Mouse (Mus musculus) midbrain, postnatal 0 days (tissue): ENCODE data around the gene Rabep1. TPM values are rescaled to one million over a fixed set of nuclear protein-coding genes. Genes with fewer than 3 reads are reported as not detected.

ENCODE experiments used
- ATAC-seq: fragments of 200-750 bp; cut with Nextera tagmentation; 2 replicates; pipeline ENCODE4 v1.8.0; 2017; ENCODE audit warnings: moderate number of reproducible peaks, mild to moderate bottlenecking, moderate TSS enrichment, moderate library complexity; ENCODE audit not compliant: low FRiP score
- DNase-seq: peaks from one replicate; pipeline ENCODE4 v3.0.0-alpha.2; 2015; ENCODE audit warnings: low spot score
- H3K27ac ChIP-seq: fragments of 300-500 bp; sonication (generic); 2 replicates; pipeline ENCODE4 v1.5.1; 2014; ENCODE audit warnings: low read depth, mild to moderate bottlenecking, low read length, mixed read lengths
- H3K27me3 ChIP-seq: fragments of 300-500 bp; sonication (generic); 2 replicates; pipeline ENCODE4 v1.6.1; 2014; ENCODE audit warnings: low read length, control low read depth, mixed read lengths; ENCODE audit not compliant: insufficient read depth
- H3K36me3 ChIP-seq: fragments of 300-500 bp; sonication (generic); 2 replicates; pipeline ENCODE4 v1.6.1; 2014; ENCODE audit warnings: low read length, control low read depth, mixed read lengths; ENCODE audit not compliant: insufficient read depth
- H3K4me1 ChIP-seq: fragments of 300-500 bp; sonication (generic); 2 replicates; pipeline ENCODE4 v1.6.1; 2014; ENCODE audit warnings: mild to moderate bottlenecking, control low read depth, antibody characterized with exemption, low read length, mixed read lengths; ENCODE audit not compliant: insufficient read depth
- H3K4me2 ChIP-seq: fragments of 300-500 bp; sonication (generic); 2 replicates; pipeline ENCODE4 v1.6.1; 2014; ENCODE audit warnings: low read depth, mild to moderate bottlenecking, low read length, mixed read lengths; ENCODE audit not compliant: poor library complexity, severe bottlenecking
- H3K4me3 ChIP-seq: fragments of 300-500 bp; sonication (generic); 2 replicates; pipeline ENCODE4 v1.5.1; 2014; ENCODE audit warnings: low read depth, mild to moderate bottlenecking, low read length, moderate library complexity
- H3K9ac ChIP-seq: fragments of 300-500 bp; sonication (generic); replicated peaks from 2 replicates; pipeline ENCODE4 v1.6.1; 2014; ENCODE audit warnings: mild to moderate bottlenecking, low read length, moderate library complexity, mixed read lengths; ENCODE audit not compliant: poor library complexity, severe bottlenecking
- H3K9me3 ChIP-seq: fragments of 300-500 bp; sonication (generic); 2 replicates; pipeline ENCODE4 v1.6.1; 2016; ENCODE audit warnings: low read length, control low read depth
- CTCF ChIP-seq: IDR thresholded peaks from 2 replicates; pipeline ENCODE4 v1.5.1; 2016; ENCODE audit warnings: antibody characterized with exemption, mild to moderate bottlenecking
- WGBS: fragments of 180-500 bp; shearing (Covaris S2); extraction: QIAGEN DNeasy Blood & Tissue Kit; methylation state at CpG from one replicate; pipeline ENCODE4 v1.1.7; 2014; 5-methylcytosine and 5-hydroxymethylcytosine counted together
- polyA plus RNA-seq: library from polyadenylated mRNA; unstranded; fragments of >200 nt; fragmentation: Nextera tagmentation; extraction: Ambion mirVana; gene quantifications from 2 replicates; pipeline ENCODE4 v1.2.1, GENCODE M21; 2015
- total RNA-seq: library from RNA; depleted of rRNA; stranded (reverse); fragments of >200 nt; gene quantifications from 2 replicates; pipeline ENCODE4 v1.2.3, GENCODE M21; 2014

The Rabep1 gene
- total and polyA plus RNA-seq, 2 experiments from 2014 or later, result 66.4 to 116 TPM

- ATAC-seq, result peak; percentile 97
- WGBS, result under 1% methylated on average over 42 of the region's 43 CpGs
These were observed 125.4 kb downstream of the Rabep1 start, which contains the start of the genes Nup88 and Rpain for GRCm38 (mm10) chr11:70969821-70970559. Gene Nup88, minus strand, starts transcription at chr11:70969973. Gene Rpain, plus strand, starts transcription at chr11:70970213.

DNA sequence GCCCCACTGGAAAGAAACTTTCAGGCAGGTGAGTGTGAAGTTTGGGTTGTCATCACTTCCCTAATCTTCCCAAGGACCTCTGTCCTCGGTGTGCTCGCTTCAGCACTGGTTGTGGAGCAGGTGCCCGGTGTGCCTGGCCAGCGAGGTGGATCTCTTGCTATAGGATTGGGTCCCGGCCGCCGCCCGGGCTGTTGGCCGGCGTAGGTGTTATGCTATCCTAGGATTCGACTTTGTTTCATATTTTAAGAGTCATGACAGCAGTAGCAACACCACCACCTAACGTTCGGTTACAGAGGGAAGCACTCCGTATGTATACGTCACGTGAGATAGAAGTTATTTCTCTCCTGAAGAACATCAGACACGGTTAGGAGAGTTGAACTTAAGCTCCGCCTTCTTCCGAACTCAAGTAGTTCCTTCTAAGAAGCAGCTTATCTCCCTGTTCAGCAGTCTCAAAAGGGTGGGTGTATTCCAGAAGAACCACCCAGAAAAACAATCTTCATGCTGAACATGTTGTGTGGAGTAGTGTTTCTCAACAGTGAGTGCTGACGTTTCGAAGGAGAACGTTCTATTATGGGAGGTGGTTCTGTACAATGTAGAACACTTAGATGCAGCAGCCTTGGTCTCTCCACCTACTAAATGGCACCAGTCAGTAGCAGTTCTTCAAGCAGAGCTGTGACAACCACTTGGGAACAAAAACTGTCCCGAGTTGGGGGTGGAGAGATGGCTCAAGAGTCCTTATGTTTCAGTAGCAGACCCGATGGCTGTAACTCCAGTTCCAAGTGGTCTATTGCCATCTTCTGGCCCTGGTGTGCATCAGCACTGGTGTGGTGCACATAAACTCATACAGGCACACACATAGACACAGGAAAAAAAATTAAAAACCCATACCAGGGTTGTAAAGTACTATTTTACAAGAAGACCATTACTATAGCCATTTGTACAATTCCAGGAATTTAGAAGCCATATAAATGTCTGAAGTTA is 126.3 kb downstream of the Rabep1 start:
- H3K36me3 ChIP-seq, result peaks cover 15% of the 10 kb centered on the region
- peak; percentile 22; the same call in 1 of the 2 replicates for ATAC-seq
- peak overlapping the region; percentile 59 for H3K9ac ChIP-seq
- peak overlapping the region; percentile 74 for H3K27ac ChIP-seq
- peak overlapping the region; percentile 88 for H3K4me2 ChIP-seq
- H3K4me1 ChIP-seq, result no peaks in the 10 kb centered on the region; the same call in 1 of the 2 replicates
- H3K4me3 ChIP-seq, result peak overlapping the region; percentile 96
- H3K27me3 ChIP-seq, result no peaks in the 10 kb centered on the region
- DNase-seq, result peak; percentile 52
- WGBS, result 16% methylated on average over 24 of the region's 24 CpGs
- TF ChIP-seq CTCF, result peak; percentile 57
- no peaks in the 10 kb centered on the region for H3K9me3 ChIP-seq

More at GRCm38 (mm10) chr11:70969821-70970559, 125.4 kb downstream of the Rabep1 start, which contains the start of the genes Nup88 and Rpain:
- no peaks in the 10 kb centered on the region; the same call in 1 of the 2 replicates for H3K4me1 ChIP-seq
- peak within 1 kb of the TSS; percentile 91 for H3K27ac ChIP-seq
- H3K9ac ChIP-seq, result peak within 1 kb of the TSS; percentile 93
- H3K4me3 ChIP-seq, result peak within 1 kb of the TSS; percentile 96
- no peaks in the 10 kb centered on the region for H3K27me3 ChIP-seq
- peak within 1 kb of the TSS; percentile 88 for H3K4me2 ChIP-seq
- H3K9me3 ChIP-seq, result no peaks in the 10 kb centered on the region
- H3K36me3 ChIP-seq, result peaks cover 20% of the 10 kb centered on the region
- DNase-seq, result peak; percentile 98
- TF ChIP-seq CTCF, result no peak

GRCm38 (mm10) chr11:70972586-70972985 is 128.0 kb downstream of the Rabep1 start:
- whole genome bisulfite sequencing, result 59% methylated on average over 1 of the region's 1 CpGs
- H3K27ac ChIP-seq, result no peak overlapping the region
- no peak overlapping the region for H3K4me2 ChIP-seq
- no peak for TF ChIP-seq CTCF
- H3K36me3 ChIP-seq, result peaks cover 27% of the 10 kb centered on the region
- DNase-seq, result no peak
- no peaks in the 10 kb centered on the region for H3K27me3 ChIP-seq
- ATAC-seq, result no peak
- H3K9ac ChIP-seq, result no peak overlapping the region
- H3K9me3 ChIP-seq, result no peaks in the 10 kb centered on the region
- no peak overlapping the region for H3K4me3 ChIP-seq
- no peaks in the 10 kb centered on the region; the same call in 1 of the 2 replicates for H3K4me1 ChIP-seq

DNA sequence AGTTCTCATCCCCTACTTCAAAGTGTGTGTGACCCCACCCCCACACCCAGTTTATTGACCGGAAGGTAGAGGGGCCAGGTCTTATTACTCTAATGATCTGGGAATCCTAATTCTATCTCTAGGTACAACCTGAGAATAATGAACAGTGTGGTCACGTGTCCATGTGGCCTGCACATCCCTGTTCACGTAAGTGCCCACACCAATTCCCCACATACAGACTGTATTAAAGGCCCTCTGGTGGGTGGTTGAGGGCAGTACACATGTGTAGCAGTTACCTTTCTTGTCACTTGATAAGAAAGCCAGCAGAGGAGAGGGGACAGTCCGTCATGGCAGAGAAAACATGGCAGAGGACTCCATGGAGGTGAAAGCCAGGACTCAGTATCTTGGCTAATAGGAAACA is 129.4 kb downstream of the Rabep1 start:
- peak; percentile 33 for DNase-seq
- Histone ChIP-seq H3K4me1 (no peaks in the 10 kb centered on the region), H3K9me3 (no peaks in the 10 kb centered on the region), H3K9ac (no peak overlapping the region), H3K27ac (no peak overlapping the region), H3K4me2 (no peak overlapping the region), H3K36me3 (peaks cover 38% of the 10 kb centered on the region), H3K27me3 (no peaks in the 10 kb centered on the region), H3K4me3 (no peak overlapping the region)
- 71% methylated on average over 4 of the region's 4 CpGs for WGBS
- ATAC-seq, result no peak
- peak; percentile 61 for TF ChIP-seq CTCF

GRCm38 (mm10) chr11:70975193-70975592 is 130.6 kb downstream of the Rabep1 start:
- Histone ChIP-seq H3K27ac (no peak overlapping the region), H3K9ac (no peak overlapping the region), H3K9me3 (no peaks in the 10 kb centered on the region), H3K36me3 (peaks cover 43% of the 10 kb centered on the region), H3K27me3 (no peaks in the 10 kb centered on the region), H3K4me2 (no peak overlapping the region), H3K4me1 (no peaks in the 10 kb centered on the region), H3K4me3 (no peak overlapping the region)
- DNase-seq (no peak), ATAC-seq (no peak)
- TF ChIP-seq CTCF, result no peak
- 78% methylated on average over 2 of the region's 2 CpGs for WGBS
